Mouse (Mus musculus): ENCODE data around the gene Dnmt3a. TPM values are rescaled to one million over a fixed set of nuclear protein-coding genes. Genes with fewer than 3 reads are reported as not detected.
A peak's percentile ranks its signal among the peaks of the same experiment; 100 is the strongest.

The Dnmt3a gene
- polyA plus RNA-seq, 1 experiment from 2014 or later, result 55.1 TPM

- peaks cover 23% of the 10 kb centered on the region for H3K36me3 ChIP-seq (ENCODE audit: control insufficient read depth, insufficient read depth)
- no peak for ATAC-seq (replicated peaks; ENCODE audit: extremely low read depth, insufficient read depth, low FRiP score)
- WGBS, result 64% methylated on average over 5 of the region's 5 CpGs
These were observed 44.4 kb downstream of the Dnmt3a start for GRCm38 (mm10) chr12:3850165-3850564.

GRCm38 (mm10) chr12:3850731-3851130, 44.9 kb downstream of the Dnmt3a start:
- Histone ChIP-seq H3K4me1 (ENCODE audit: control insufficient read depth, insufficient read depth, low read length) (peaks cover 16% of the 10 kb centered on the region), H3K4me3 (ENCODE audit: low read length) (no peak overlapping the region), H3K9ac (ENCODE audit: low read length) (no peak overlapping the region), H3K9me3 (replicated peaks; ENCODE audit: control insufficient read depth, low read length) (no peaks in the 10 kb centered on the region), H3K27me3 (ENCODE audit: control insufficient read depth, insufficient read depth, low read length) (no peaks in the 10 kb centered on the region), H3K27ac (ENCODE audit: low read length) (no peak overlapping the region), H3K36me3 (ENCODE audit: control insufficient read depth, insufficient read depth) (peaks cover 20% of the 10 kb centered on the region), H3K4me2 (ENCODE audit: low read depth, low read length) (no peak overlapping the region)
- no peak for ATAC-seq (replicated peaks; ENCODE audit: extremely low read depth, insufficient read depth, low FRiP score)
- 68% methylated on average over 6 of the region's 6 CpGs for WGBS

More at GRCm38 (mm10) chr12:3850165-3850564, 44.4 kb downstream of the Dnmt3a start:
- no peak overlapping the region for H3K4me2 ChIP-seq (ENCODE audit: low read depth, low read length)
- no peak overlapping the region for H3K9ac ChIP-seq (ENCODE audit: low read length)
- H3K27me3 ChIP-seq (ENCODE audit: control insufficient read depth, insufficient read depth, low read length), result no peaks in the 10 kb centered on the region
- peaks cover 11% of the 10 kb centered on the region for H3K4me1 ChIP-seq (ENCODE audit: control insufficient read depth, insufficient read depth, low read length)
- H3K27ac ChIP-seq (ENCODE audit: low read length), result no peak overlapping the region
- H3K4me3 ChIP-seq (ENCODE audit: low read length), result no peak overlapping the region
- no peaks in the 10 kb centered on the region for H3K9me3 ChIP-seq (replicated peaks; ENCODE audit: control insufficient read depth, low read length)

- Histone ChIP-seq H3K4me3 (ENCODE audit: low read length) (no peak overlapping the region), H3K27me3 (ENCODE audit: control insufficient read depth, insufficient read depth, low read length) (no peaks in the 10 kb centered on the region), H3K4me1 (ENCODE audit: control insufficient read depth, insufficient read depth, low read length) (peaks cover 21% of the 10 kb centered on the region), H3K27ac (ENCODE audit: low read length) (no peak overlapping the region), H3K9ac (ENCODE audit: low read length) (no peak overlapping the region), H3K36me3 (ENCODE audit: control insufficient read depth, insufficient read depth) (peaks cover 20% of the 10 kb centered on the region), H3K4me2 (ENCODE audit: low read depth, low read length) (no peak overlapping the region), H3K9me3 (replicated peaks; ENCODE audit: control insufficient read depth, low read length) (no peaks in the 10 kb centered on the region)
- no peak for ATAC-seq (replicated peaks; ENCODE audit: extremely low read depth, insufficient read depth, low FRiP score)
- 82% methylated on average over 4 of the region's 4 CpGs for WGBS
These were observed 45.4 kb downstream of the Dnmt3a start for GRCm38 (mm10) chr12:3851179-3851578.

DNA sequence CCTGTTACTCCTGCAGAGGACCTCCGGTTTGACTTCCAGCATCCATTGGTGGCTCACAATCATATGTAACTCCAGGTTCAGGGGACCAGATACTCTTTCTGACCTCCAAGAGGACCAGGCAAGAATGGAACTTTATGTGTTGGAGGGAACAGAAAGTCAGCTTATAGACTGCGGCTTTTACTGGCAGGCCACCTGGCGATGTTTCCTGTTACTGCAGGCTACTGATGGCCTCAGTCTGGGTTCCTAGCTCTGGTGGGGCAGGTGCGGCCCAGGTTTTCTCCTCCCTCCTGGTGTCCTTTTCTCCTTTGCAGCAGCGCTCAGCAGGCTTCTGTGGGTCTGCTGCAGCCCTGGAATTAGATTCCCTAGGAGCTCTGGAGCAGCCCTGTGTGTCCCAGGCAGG, 46.7 kb downstream of the Dnmt3a start:
- no peak overlapping the region for H3K4me2 ChIP-seq (ENCODE audit: low read depth, low read length)
- H3K4me1 ChIP-seq (ENCODE audit: control insufficient read depth, insufficient read depth, low read length), result peaks cover 34% of the 10 kb centered on the region

DNA sequence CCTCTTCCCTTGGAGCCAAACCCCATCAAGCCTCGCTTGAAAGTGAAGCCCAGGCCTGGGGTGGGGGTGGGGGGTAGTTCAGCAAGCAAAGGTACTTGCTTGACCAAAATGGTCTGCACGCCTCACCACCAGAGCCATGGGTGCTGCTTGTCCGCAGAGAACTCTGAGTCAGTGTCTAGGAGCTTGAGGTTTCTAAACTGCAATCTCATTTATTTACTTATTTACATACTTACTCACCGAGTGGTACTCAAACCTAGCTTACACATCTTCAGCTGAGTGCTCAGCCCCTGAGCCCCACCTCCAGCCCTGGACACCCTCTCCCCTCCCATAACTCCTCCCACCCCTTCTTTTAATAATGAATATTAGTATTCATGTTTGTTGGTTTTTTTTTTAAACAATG, 48.6 kb downstream of the Dnmt3a start:
- Histone ChIP-seq H3K9ac (ENCODE audit: low read length) (peak overlapping the region; percentile 68; the same call in 1 of the 2 replicates), H3K9me3 (replicated peaks; ENCODE audit: control insufficient read depth, low read length) (no peaks in the 10 kb centered on the region), H3K4me2 (ENCODE audit: low read depth, low read length) (no peak overlapping the region), H3K27me3 (ENCODE audit: control insufficient read depth, insufficient read depth, low read length) (no peaks in the 10 kb centered on the region), H3K36me3 (ENCODE audit: control insufficient read depth, insufficient read depth) (peaks cover 17% of the 10 kb centered on the region), H3K4me1 (ENCODE audit: control insufficient read depth, insufficient read depth, low read length) (peaks cover 41% of the 10 kb centered on the region), H3K4me3 (ENCODE audit: low read length) (no peak overlapping the region), H3K27ac (ENCODE audit: low read length) (peak overlapping the region; percentile 99)
- WGBS, result 68% methylated on average over 4 of the region's 4 CpGs
- no peak for ATAC-seq (replicated peaks; ENCODE audit: extremely low read depth, insufficient read depth, low FRiP score)

More for the DNA sequence above, 46.7 kb downstream of the Dnmt3a start:
- no peak for ATAC-seq (replicated peaks; ENCODE audit: extremely low read depth, insufficient read depth, low FRiP score)
- Histone ChIP-seq H3K27ac (ENCODE audit: low read length) (no peak overlapping the region), H3K4me3 (ENCODE audit: low read length) (no peak overlapping the region), H3K27me3 (ENCODE audit: control insufficient read depth, insufficient read depth, low read length) (no peaks in the 10 kb centered on the region), H3K36me3 (ENCODE audit: control insufficient read depth, insufficient read depth) (peaks cover 20% of the 10 kb centered on the region), H3K9ac (ENCODE audit: low read length) (no peak overlapping the region), H3K9me3 (replicated peaks; ENCODE audit: control insufficient read depth, low read length) (no peaks in the 10 kb centered on the region)
- 53% methylated on average over 5 of the region's 5 CpGs for WGBS

DNA sequence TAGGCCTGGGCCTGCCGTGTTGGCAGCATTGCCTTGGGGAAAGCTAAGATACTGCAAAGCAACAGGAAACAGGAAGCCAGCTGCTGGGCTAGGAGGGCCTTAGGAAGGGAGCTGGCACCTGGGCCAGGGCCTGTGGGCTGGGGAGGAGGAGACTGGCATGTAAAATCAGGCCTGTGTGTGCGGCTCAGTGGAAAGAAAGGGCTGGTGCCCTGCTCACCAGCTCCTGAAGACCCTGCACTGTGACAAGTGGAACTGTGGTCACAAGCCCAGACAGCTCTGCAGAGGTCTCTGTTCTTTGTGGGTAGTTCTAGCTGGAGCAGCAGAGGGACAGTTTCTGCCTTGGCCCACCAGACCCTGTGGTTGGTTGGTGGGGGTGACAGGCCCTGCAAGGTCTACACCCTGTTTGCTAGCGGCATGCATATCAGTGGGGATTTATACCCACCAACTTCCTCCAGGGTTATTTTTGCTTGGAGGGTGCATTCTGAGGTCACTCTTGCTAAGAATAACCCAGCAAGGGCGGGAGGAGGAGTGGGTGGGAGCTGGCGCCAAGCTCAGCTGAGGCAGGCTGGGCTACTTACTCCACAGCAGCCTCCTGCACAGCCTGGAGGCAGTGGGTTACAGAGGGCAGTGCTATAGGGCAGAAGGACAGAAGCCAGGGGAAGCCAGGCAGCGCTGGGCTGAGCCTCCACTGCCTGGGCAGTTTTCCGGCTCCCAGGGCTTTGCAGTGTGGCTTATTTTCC, 50.1 kb downstream of the Dnmt3a start:
- H3K36me3 ChIP-seq (ENCODE audit: control insufficient read depth, insufficient read depth), result peaks cover 18% of the 10 kb centered on the region
- ATAC-seq (replicated peaks; ENCODE audit: extremely low read depth, insufficient read depth, low FRiP score), result peak; percentile 93
- peak overlapping the region; percentile 99 for H3K27ac ChIP-seq (ENCODE audit: low read length)
- H3K27me3 ChIP-seq (ENCODE audit: control insufficient read depth, insufficient read depth, low read length), result no peaks in the 10 kb centered on the region
- no peak overlapping the region for H3K4me3 ChIP-seq (ENCODE audit: low read length)
- H3K4me1 ChIP-seq (ENCODE audit: control insufficient read depth, insufficient read depth, low read length), result peaks cover 43% of the 10 kb centered on the region
- peak overlapping the region; percentile 53 for H3K4me2 ChIP-seq (ENCODE audit: low read depth, low read length)
- H3K9ac ChIP-seq (ENCODE audit: low read length), result peak overlapping the region; percentile 68
- no peaks in the 10 kb centered on the region for H3K9me3 ChIP-seq (replicated peaks; ENCODE audit: control insufficient read depth, low read length)
- WGBS, result 7% methylated on average over 7 of the region's 7 CpGs

GRCm38 (mm10) chr12:3856748-3857147, 50.9 kb downstream of the Dnmt3a start:
- 40% methylated on average over 2 of the region's 2 CpGs for WGBS
- H3K4me3 ChIP-seq (ENCODE audit: low read length), result no peak overlapping the region
- H3K9me3 ChIP-seq (replicated peaks; ENCODE audit: control insufficient read depth, low read length), result no peaks in the 10 kb centered on the region
- H3K9ac ChIP-seq (ENCODE audit: low read length), result peak overlapping the region; percentile 68
- no peak for ATAC-seq (replicated peaks; ENCODE audit: extremely low read depth, insufficient read depth, low FRiP score)
- peak overlapping the region; percentile 53 for H3K4me2 ChIP-seq (ENCODE audit: low read depth, low read length)
- H3K27ac ChIP-seq (ENCODE audit: low read length), result peak overlapping the region; percentile 99
- H3K36me3 ChIP-seq (ENCODE audit: control insufficient read depth, insufficient read depth), result peaks cover 14% of the 10 kb centered on the region
- no peaks in the 10 kb centered on the region for H3K27me3 ChIP-seq (ENCODE audit: control insufficient read depth, insufficient read depth, low read length)
- peaks cover 43% of the 10 kb centered on the region for H3K4me1 ChIP-seq (ENCODE audit: control insufficient read depth, insufficient read depth, low read length)

- Histone ChIP-seq H3K27me3 (ENCODE audit: control insufficient read depth, insufficient read depth, low read length) (no peaks in the 10 kb centered on the region), H3K9me3 (replicated peaks; ENCODE audit: control insufficient read depth, low read length) (no peaks in the 10 kb centered on the region), H3K36me3 (ENCODE audit: control insufficient read depth, insufficient read depth) (peaks cover 19% of the 10 kb centered on the region), H3K9ac (ENCODE audit: low read length) (peak overlapping the region; percentile 15; the same call in 1 of the 2 replicates), H3K4me3 (ENCODE audit: low read length) (no peak overlapping the region), H3K4me1 (ENCODE audit: control insufficient read depth, insufficient read depth, low read length) (peaks cover 43% of the 10 kb centered on the region), H3K4me2 (ENCODE audit: low read depth, low read length) (no peak overlapping the region), H3K27ac (ENCODE audit: low read length) (peak overlapping the region; percentile 99; the same call in 1 of the 2 replicates)
- ATAC-seq (replicated peaks; ENCODE audit: extremely low read depth, insufficient read depth, low FRiP score), result no peak
- WGBS, result 49% methylated on average over 3 of the region's 3 CpGs
These were observed 51.4 kb downstream of the Dnmt3a start for GRCm38 (mm10) chr12:3857231-3857630.

DNA sequence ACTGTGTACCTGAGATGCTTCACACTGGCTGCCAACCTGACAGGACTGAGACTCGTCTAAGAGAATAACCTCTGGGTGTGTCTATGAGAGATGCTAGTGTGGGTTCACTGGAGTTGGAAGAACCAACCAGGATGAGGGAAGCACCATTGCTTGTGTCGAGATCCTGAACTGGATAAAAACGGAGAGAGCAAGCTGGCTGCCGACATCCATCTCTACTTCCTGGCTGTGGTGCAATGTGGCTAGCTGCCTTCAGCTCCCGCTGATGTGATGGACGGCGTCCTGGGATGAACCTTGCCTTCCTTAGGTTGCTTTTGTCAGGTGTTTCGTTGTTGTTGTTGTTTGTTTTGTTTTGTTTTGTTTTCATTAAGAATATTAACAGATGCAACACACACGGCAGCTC, 52.0 kb downstream of the Dnmt3a start:
- Histone ChIP-seq H3K9me3 (replicated peaks; ENCODE audit: control insufficient read depth, low read length) (no peaks in the 10 kb centered on the region), H3K4me3 (ENCODE audit: low read length) (no peak overlapping the region), H3K36me3 (ENCODE audit: control insufficient read depth, insufficient read depth) (peaks cover 21% of the 10 kb centered on the region), H3K4me2 (ENCODE audit: low read depth, low read length) (no peak overlapping the region), H3K9ac (ENCODE audit: low read length) (no peak overlapping the region), H3K27ac (ENCODE audit: low read length) (no peak overlapping the region), H3K4me1 (ENCODE audit: control insufficient read depth, insufficient read depth, low read length) (peaks cover 43% of the 10 kb centered on the region), H3K27me3 (ENCODE audit: control insufficient read depth, insufficient read depth, low read length) (no peaks in the 10 kb centered on the region)
- ATAC-seq (replicated peaks; ENCODE audit: extremely low read depth, insufficient read depth, low FRiP score), result no peak
- WGBS, result 72% methylated on average over 9 of the region's 9 CpGs

All from heart, embryonic 16.5 days (tissue).